Mouse (Mus musculus) adrenal gland, postnatal 4 days (tissue): Measurements from ENCODE around the gene Col19a1. TPM values are rescaled to one million over a fixed set of nuclear protein-coding genes. Genes with fewer than 3 reads are reported as not detected.

Experiments used
- DNase-seq, 2 experiments: peaks; one replicate each; pipeline ENCODE4 v3.0.0; 2021 to 2022; ENCODE audit warnings: low spot score in 2 of 2, mixed read lengths in 2 of 2
- total RNA-seq, 2 experiments: library from RNA; stranded (reverse); gene quantifications; 2 replicates each; pipeline ENCODE4 v1.2.3; 2021

Gene Col19a1
- total RNA-seq, 2 experiments from 2014 or later = 0.34 to 0.53 TPM

- DNase-seq = no peak
Measured at GRCm38 (mm10) chr1:24316490-24316889, 270.8 kb downstream of the Col19a1 start.

DNA sequence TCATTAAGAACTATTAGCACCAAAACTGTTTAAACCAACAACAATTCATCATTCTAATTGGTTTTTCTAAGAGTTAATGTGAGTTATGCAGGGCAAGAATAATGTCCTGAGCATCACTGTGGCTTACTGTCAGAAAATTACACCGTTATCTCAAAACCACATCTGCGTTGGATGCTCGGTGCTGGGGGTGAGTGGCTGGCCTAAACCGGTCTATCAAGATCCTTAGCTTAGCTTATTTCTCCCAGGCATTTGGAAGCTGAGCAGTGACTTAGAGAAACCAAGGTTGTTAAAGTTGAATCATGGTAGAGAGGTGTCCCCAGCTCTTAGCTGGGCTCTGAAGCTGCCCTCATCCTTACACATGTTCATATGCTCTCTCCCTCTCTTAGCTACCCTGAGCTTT lies 276.4 kb downstream of the Col19a1 start:
- DNase-seq = no peak

DNA sequence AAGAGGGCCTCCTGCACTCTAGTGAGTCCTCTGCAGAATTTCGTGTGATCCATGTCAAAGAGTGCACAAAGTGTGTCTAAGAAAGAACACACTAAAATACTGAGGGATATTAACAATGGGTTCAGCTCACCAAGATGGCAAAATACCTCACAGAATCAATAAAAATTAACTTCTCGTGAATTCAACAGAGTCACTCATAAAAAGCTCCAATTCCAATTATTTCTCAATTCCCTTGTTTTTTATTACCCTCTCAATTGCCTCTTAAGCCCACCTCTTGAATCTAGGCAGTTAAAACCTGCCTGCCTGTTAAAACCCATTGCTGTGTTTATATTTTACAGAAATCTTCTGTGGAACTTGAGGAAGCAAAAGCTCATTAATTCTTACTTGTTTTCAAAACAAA lies 277.1 kb downstream of the Col19a1 start:
- no peak for DNase-seq

- DNase-seq = no peak
Measured at GRCm38 (mm10) chr1:24303077-24303476, 284.2 kb downstream of the Col19a1 start.

GRCm38 (mm10) chr1:24302674-24303073 lies 284.6 kb downstream of the Col19a1 start:
- peak; percentile 11 to 15 for DNase-seq

DNA sequence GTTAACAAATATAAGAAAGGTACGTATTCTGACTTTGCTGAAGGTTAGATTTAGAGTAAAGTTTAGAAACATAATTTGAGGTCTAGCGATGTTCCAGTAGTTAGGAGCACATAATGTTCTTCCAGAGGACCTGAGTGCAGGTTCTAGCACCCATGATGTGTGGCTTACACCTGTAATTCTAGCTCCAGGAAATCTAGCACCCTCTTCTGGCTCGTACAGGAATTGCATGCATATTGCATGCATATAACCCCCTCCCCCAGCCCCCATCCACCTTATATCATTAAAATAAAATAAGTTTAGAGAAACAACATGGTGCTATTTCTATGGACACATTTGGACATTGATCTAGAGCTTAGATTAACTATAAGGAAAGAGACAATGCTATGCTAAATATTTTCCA lies 286.6 kb downstream of the Col19a1 start:
- DNase-seq = no peak

GRCm38 (mm10) chr1:24294979-24295942 lies 292.0 kb downstream of the Col19a1 start:
- no peak for DNase-seq

GRCm38 (mm10) chr1:24292515-24292914 lies 294.8 kb downstream of the Col19a1 start:
- no peak for DNase-seq

DNA sequence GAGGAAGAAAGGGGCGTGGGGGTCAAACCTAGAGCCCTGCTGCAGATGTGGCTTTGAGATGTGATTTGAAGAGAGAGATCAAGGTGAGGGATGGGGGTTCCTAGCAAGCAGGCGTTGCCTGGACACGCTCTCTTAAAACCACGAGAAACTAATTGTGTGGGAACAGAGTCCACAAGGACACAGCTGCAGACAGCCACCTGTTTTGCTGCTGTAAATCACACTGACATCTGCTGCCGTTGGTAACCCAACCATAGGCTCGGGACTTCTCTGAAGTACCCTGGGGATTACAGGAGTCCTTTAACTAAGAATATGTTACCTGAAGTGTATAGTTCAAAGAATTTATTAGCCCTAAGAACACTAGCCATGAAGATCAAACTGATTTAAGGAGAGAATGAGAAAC lies 300.9 kb downstream of the Col19a1 start:
- DNase-seq = no peak

- DNase-seq = no peak
Measured at GRCm38 (mm10) chr1:24267022-24267421, 320.2 kb downstream of the Col19a1 start.

DNA sequence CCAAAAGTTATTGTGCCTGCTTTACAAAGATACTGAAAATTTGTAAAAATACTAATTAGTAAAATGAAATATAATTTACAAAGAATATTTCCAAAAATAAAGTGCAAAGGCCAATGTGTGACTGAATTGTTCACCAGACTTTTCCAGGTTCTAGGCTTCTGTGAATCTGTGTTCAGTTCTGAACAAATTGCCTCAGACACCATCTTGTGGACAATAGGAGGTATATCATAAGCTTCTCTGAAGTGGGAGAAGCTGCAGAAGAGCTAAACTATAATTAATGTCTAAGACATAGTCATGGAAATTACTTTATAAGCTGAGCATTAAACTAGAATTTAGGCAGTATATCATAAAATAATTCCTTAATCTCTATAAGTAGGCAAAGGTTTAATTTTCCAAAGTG lies 326.1 kb downstream of the Col19a1 start:
- no peak for DNase-seq

- no peak for DNase-seq
Measured at GRCm38 (mm10) chr1:24259419-24259818, 327.9 kb downstream of the Col19a1 start.

DNA sequence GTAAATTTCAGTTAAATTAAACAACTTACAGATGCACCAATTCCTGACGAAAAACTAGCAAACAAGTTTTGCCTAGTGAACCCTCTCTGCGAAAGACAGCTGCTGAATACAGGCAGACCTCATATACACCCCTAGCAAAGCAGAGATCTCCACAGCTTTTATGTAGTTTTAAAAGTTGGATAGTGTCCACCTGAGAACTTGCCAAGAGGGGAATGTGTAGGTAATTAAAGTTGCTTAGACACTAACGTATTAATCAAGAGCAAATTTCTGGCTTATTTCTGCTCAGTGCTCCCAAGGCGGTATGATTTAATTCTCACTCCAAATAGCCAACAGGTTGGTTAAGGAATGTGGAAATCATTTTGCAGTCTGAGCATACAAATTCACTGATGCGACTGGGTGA lies 329.3 kb downstream of the Col19a1 start:
- DNase-seq = no peak

- DNase-seq = no peak
Measured at GRCm38 (mm10) chr1:24249105-24249664, 338.1 kb downstream of the Col19a1 start.

- no peak for DNase-seq
Measured at GRCm38 (mm10) chr1:24248294-24249104, 338.8 kb downstream of the Col19a1 start.

DNA sequence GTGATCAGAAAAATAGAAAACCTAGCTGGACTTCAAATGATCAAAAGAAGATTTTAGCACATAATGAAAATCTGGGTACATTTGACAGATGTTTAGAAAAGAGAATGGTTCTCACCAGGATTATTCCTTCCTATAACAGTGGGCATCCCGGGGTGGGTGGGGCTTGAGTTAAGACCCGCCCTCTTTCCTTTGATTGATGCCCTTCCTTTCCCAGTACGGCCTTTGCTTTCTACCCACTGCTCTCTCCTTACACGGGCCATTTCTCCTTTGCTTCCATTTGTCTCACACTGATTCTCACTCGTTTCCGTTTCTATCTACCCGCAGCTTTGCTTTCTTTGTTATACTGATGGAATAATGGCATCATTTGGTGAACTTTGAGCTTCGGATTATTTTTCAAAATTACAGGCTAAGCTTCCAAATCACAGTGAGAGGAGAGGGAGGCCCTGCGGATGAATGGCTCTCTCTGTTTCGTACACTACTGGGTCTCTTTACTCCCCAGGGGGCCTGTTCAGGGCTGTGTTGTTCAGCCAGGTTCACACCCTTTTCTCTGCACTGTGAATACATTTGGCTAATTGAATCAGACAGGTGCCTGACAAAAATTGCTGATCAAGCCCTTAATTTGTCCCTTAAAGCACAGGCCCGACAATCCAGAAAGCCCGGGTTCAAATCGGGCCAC lies 341.4 kb downstream of the Col19a1 start:
- DNase-seq = no peak

- no peak for DNase-seq
Measured at GRCm38 (mm10) chr1:24244931-24245330, 342.3 kb downstream of the Col19a1 start.

- no peak for DNase-seq
Measured at GRCm38 (mm10) chr1:24240039-24240691, 347.1 kb downstream of the Col19a1 start.

- DNase-seq = no peak
Measured at GRCm38 (mm10) chr1:24236330-24236729, 350.9 kb downstream of the Col19a1 start.

GRCm38 (mm10) chr1:24231504-24232270 lies 355.6 kb downstream of the Col19a1 start:
- DNase-seq = no peak
